ENCODE assay signal across 8 mouse cellular contexts in genomic region chr12:101026025-101026424, GRCm38 (mm10). TPM values are rescaled to one million over a fixed set of nuclear protein-coding genes. Genes with fewer than 3 reads are reported as not detected.
DNase-seq lines count a peak whose midpoint lies in the region; ATAC-seq lines count a peak whose summit lies in the region.

No protein-coding gene starts in this region.

- H3K4me2 ChIP-seq in heart, embryonic 11.5 days, result peak overlapping the region; percentile 98
- peak overlapping the region; percentile 84 for H3K4me2 ChIP-seq in intestine, embryonic 14.5 days (ENCODE audit: low read length)
- H3K4me2 ChIP-seq in midbrain, embryonic 16.5 days (ENCODE audit: low read length), result peak overlapping the region; percentile 76

- ATAC-seq in heart, embryonic 11.5 days (replicated peaks; ENCODE audit: insufficient number of reproducible peaks, low FRiP score, low TSS enrichment), result no peak
- ATAC-seq in intestine, embryonic 14.5 days (replicated peaks; ENCODE audit: low FRiP score, low TSS enrichment, low read depth), result no peak
- no peak for ATAC-seq in midbrain, embryonic 16.5 days

- H3K9me3 ChIP-seq in heart, embryonic 11.5 days (replicated peaks; ENCODE audit: control insufficient read depth, low read length), result no peaks in the 10 kb centered on the region
- no peaks in the 10 kb centered on the region for H3K9me3 ChIP-seq in intestine, embryonic 14.5 days (ENCODE audit: control insufficient read depth, low read length)
- no peaks in the 10 kb centered on the region for H3K9me3 ChIP-seq in midbrain, embryonic 16.5 days (replicated peaks; ENCODE audit: control insufficient read depth, low read length, poor library complexity, severe bottlenecking)

- H3K4me1 ChIP-seq in heart, embryonic 11.5 days (ENCODE audit: control insufficient read depth, insufficient read depth, low read length), result peaks cover 9% of the 10 kb centered on the region
- H3K4me1 ChIP-seq in intestine, embryonic 14.5 days (replicated peaks; ENCODE audit: control insufficient read depth, insufficient read depth, low read length), result 0 out of 2 replicates have a peak, but pooled peaks cover 4% of the 10 kb centered on the region
- H3K4me1 ChIP-seq in midbrain, embryonic 16.5 days (ENCODE audit: control insufficient read depth, insufficient read depth, low read length), result peaks cover 43% of the 10 kb centered on the region

- no peak overlapping the region for H3K9ac ChIP-seq in heart, embryonic 11.5 days (ENCODE audit: low read depth, low read length)
- no peak overlapping the region for H3K9ac ChIP-seq in intestine, embryonic 14.5 days (ENCODE audit: low read length)
- no peak overlapping the region for H3K9ac ChIP-seq in midbrain, embryonic 16.5 days (ENCODE audit: low read depth, low read length)

- no peak overlapping the region for H3K27ac ChIP-seq in heart, embryonic 11.5 days (ENCODE audit: low read depth, low read length)
- no peak overlapping the region for H3K27ac ChIP-seq in intestine, embryonic 14.5 days (ENCODE audit: low read depth)
- H3K27ac ChIP-seq in midbrain, embryonic 16.5 days (ENCODE audit: low read length), result no peak overlapping the region

- no peaks in the 10 kb centered on the region for H3K36me3 ChIP-seq in heart, embryonic 11.5 days (ENCODE audit: control insufficient read depth, insufficient read depth, low read length)
- peaks cover 2% of the 10 kb centered on the region; the same call in 1 of the 2 replicates for H3K36me3 ChIP-seq in intestine, embryonic 14.5 days (ENCODE audit: control insufficient read depth, insufficient read depth, low read length)
- 0 out of 2 replicates have a peak, but pooled peaks cover 4% of the 10 kb centered on the region for H3K36me3 ChIP-seq in midbrain, embryonic 16.5 days (ENCODE audit: control insufficient read depth, insufficient read depth, low read length)

- no peak overlapping the region for H3K4me3 ChIP-seq in heart, embryonic 11.5 days (ENCODE audit: low read depth, low read length)
- no peak overlapping the region for H3K4me3 ChIP-seq in intestine, embryonic 14.5 days (ENCODE audit: low read depth, low read length)
- no peak overlapping the region for H3K4me3 ChIP-seq in midbrain, embryonic 16.5 days (ENCODE audit: low read depth, low read length)

- H3K27me3 ChIP-seq in heart, embryonic 11.5 days (ENCODE audit: control insufficient read depth, insufficient read depth, low read length), result peaks cover 58% of the 10 kb centered on the region
- 0 out of 2 replicates have a peak, but pooled peaks cover 12% of the 10 kb centered on the region for H3K27me3 ChIP-seq in intestine, embryonic 14.5 days (replicated peaks; ENCODE audit: control insufficient read depth, insufficient read depth, low read length)
- no peaks in the 10 kb centered on the region for H3K27me3 ChIP-seq in midbrain, embryonic 16.5 days (ENCODE audit: control insufficient read depth, insufficient read depth, low read depth, low read length)

- WGBS in heart, embryonic 11.5 days (ENCODE audit: insufficient replicate concordance), result 79% methylated on average over 4 of the region's 4 CpGs
- 77% methylated on average over 4 of the region's 4 CpGs for WGBS in intestine, embryonic 14.5 days
- WGBS in midbrain, embryonic 16.5 days, result 75% methylated on average over 4 of the region's 4 CpGs

- DNase-seq in heart, adult 9 months (ENCODE audit: low spot score in 2 of 2), result no peak
- peak; percentile 53 for DNase-seq in c-Kit-positive CD71-positive TER-119-negative erythroid progenitor cells, embryonic 14.5 days (ENCODE audit: low read depth)
- DNase-seq in intestine, embryonic 14.5 days (ENCODE audit: low spot score), result no peak
- no peak for DNase-seq in B cell, adult 2 months
- DNase-seq in layer of hippocampus, adult 9-10 months (ENCODE audit: low spot score), result no peak
- no peak for DNase-seq in spleen, postnatal 36 days (ENCODE audit: low spot score in 2 of 2)

RNA-seq across cellular contexts. Expression of gene Ccdc88c, which starts 2.8 kb away (rescaled TPM):
- polyA plus RNA-seq in heart, embryonic 11.5 days (2014; fragmentation: Nextera tagmentation; extraction: Ambion mirVana), result 2.0 and 3.1 TPM in 2 replicates
- polyA plus RNA-seq in intestine, embryonic 14.5 days (2014; fragmentation: Nextera tagmentation; extraction: Ambion mirVana), result 14.5 and 15.2 TPM in 2 replicates
- 12.0 and 12.5 TPM in 2 replicates for polyA plus RNA-seq in midbrain, embryonic 16.5 days (2015; fragmentation: Nextera tagmentation; extraction: Ambion mirVana)

RNA-seq across cellular contexts. Expression of gene Ppp4r3a, which starts 57.5 kb away (rescaled TPM):
- polyA plus RNA-seq in heart, embryonic 11.5 days (2014; fragmentation: Nextera tagmentation; extraction: Ambion mirVana), result 36.2 and 39.1 TPM in 2 replicates
- 45.5 TPM in 2 replicates for polyA plus RNA-seq in intestine, embryonic 14.5 days (2014; fragmentation: Nextera tagmentation; extraction: Ambion mirVana)
- polyA plus RNA-seq in midbrain, embryonic 16.5 days (2015; fragmentation: Nextera tagmentation; extraction: Ambion mirVana), result 22.8 and 24.4 TPM in 2 replicates
